Mouse (Mus musculus): Measurements from ENCODE around the gene Syngap1. TPM values are rescaled to one million over a fixed set of nuclear protein-coding genes. Genes with fewer than 3 reads are reported as not detected.

Gene Syngap1
- polyA plus RNA-seq, 1 experiment from 2014 or later = 0.21 TPM

DNA sequence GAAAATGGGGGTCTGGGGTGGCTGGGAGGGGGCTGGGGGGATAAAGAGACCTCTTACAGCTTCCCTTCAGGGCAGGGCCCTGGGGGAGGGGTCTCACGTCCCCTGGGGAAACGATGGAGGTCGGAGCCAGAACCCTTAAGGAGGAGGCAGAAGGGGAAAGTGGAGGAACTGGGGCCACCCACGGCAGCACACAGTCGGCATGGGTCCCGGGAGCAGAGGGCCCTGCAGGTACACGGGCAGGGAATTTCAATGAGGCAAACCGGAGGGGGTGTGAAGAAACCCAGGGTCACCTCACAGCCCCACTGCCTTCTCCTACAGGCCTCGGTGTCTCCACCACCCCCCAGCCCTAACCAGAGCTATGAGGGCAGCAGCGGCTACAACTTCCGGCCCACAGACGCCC lies 4.6 kb upstream of the Syngap1 start:
- DNase-seq (ENCODE audit: low spot score) = no peak

DNA sequence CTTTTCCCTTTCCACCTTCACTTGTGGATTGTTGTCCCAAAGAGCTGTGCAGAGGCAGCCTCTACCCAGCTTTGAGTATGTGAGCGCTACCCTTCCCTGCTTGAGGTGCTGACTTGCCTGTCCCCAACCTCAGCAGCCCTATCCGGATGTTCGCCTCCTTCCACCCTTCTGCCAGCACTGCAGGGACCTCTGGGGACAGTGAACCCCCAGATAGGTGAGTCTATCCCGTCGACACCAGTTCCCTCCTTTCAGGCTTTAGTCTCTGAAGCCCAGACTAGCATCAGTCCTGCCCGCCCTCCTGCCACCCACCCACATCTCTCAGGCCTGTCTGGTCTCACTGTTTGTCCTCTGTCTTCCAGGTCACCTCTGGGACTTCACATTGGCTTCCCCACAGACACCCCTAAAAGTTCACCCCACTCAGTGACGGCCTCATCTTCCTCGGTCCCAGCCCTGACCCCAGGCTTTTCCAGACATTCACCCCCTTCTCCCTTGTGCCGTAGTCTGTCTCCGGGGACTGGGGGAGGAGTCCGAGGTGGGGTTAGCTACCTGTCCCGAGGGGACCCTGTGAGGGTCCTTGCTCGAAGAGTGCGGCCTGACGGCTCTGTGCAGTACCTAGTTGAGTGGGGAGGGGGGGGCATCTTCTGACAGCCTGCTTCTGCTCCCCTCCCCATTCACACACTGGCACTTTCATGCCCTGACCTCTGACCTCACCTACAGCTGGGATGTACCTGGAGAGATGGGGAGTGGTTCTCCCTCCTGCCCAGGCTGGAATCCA lies 3.9 kb upstream of the Syngap1 start:
- no peak for DNase-seq (ENCODE audit: low spot score)

DNA sequence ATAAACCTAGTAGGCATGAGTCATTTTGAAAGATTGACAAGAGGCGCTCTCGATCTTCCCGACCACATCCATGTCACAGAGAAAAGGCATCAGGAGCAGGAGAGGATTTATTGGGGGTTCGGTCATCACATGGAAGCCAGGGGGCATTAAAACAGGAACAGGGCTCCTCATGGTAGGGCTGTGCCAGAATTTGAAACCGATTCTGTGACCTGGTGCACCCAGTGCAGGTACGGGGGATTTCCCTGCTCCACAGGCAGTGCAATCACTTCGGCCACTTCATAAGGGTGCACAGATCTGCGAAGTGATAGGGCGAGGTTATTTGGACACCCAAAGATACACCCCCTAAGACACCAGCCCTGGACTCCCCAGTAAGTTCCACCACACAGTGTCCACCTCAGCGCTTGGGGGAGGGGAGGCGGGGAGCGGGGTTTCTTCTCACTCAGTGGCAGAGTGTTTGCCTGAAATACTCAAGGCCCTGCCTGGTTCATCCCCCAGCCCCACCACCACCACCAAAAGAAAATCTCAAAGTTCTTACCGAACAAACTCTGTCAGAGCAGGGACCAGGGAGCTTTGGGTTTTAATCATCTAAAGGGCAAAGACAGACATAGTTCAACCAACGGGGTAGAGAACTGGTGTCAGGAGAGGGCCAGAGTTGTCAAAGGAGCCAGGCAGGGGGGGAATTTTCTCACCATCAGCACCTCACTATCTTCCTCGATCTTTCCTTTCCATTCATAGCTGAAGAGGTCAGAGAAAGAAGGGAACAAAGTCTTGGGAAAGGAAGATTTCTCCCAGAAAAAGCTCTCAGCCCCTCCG lies 3.0 kb upstream of the Syngap1 start:
- no peak for DNase-seq (ENCODE audit: low spot score)

- DNase-seq (ENCODE audit: low spot score) = no peak
Measured at GRCm38 (mm10) chr17:26938731-26939130, 2.3 kb upstream of the Syngap1 start.

- peak; percentile 100 for DNase-seq (ENCODE audit: low spot score)
Measured at GRCm38 (mm10) chr17:26939178-26939972, 1.7 kb upstream of the Syngap1 start, which contains the start of gene Cuta. Gene Cuta, minus strand, starts transcription at chr17:26939569.

- DNase-seq (ENCODE audit: low spot score) = no peak
Measured at GRCm38 (mm10) chr17:26939973-26940300, 1.1 kb upstream of the Syngap1 start.

DNA sequence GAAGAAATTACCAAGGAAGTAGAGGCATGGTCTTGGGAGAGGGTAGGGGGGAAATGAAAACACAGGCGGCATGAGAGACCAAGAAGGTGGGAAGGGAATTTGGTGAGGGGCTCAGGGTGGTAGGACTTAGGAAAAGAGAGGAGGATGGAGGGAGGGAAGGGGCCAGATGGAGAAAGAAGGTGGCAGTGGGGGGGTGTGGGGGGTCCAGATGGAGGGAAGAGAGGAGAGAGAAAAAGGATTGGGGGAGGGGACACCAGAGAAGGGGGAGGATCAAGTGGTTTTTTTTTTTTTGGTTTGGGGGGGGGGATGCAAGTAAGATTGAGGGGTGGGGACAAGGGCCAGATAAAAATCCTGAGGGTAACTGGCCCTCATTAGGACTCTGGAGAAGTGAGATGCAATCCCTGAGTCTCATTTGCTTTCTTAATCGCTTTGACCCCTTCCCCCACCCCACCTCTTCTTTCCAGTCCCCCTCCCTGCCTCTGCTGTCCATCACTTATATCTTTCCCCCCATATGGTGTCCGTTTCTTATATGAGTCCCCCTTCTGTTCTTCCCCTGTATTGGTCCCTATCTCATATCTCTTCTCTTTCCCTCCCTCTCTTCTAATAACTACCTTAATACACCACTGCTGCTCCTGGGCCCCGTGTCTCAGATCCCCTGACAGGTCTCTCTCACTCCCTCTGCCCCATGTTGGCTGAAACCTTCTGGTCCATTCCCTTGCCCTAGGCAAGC lies 953 bp downstream of the Syngap1 start:
- DNase-seq (ENCODE audit: low spot score) = no peak

DNA sequence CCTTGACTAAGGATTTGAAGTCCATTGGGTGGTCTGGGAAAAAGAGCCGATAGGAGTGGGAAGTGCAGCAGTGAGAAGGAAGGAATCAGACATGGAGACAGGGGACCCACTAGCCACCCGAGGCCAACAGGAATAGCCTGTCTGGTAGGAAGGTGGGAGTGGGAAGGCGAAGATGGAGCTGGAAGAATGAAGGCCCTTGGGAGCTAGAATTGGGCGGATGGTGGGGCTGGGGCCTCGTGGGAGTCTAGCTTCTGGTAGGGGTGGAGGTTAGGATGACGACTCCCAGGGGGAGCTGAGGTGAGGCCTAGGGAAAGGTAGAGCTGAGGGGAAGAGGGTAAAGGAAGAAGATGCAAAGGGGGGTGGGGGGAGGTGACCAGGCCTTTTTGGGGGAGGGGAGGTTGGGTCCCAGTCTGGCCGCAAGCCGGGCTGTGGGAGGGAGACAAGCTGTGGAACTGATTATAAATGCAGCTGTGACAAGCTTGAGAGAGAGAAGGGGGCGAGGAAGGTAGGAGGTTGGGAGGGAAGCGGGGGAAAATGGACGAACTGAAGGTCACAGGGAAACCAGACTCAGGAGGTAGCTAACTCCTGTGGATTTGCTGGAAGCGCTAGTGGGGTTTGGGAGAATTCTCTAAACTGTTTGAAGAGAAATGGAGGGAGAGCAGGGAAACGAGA lies 4.9 kb downstream of the Syngap1 start:
- no peak for DNase-seq (ENCODE audit: low spot score)

DNA sequence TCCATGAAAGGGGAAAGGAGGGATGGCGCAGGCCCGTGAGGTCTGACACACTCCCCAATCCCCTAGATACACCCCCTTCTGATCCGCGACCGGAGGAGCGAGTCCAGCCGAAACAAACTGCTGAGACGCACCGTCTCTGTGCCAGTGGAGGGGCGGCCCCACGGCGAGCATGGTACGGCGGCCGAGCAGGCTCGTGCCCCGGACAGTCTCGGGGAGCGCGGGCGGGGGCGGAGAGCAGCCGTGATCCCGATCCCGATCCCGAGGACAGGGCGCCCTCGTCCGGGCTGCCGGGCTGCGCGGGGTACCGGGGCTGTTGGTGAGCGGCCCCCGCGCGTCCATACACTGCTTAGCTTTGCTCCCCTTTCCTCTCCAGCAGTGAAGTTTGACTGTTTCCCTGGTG lies 5.5 kb downstream of the Syngap1 start:
- DNase-seq (ENCODE audit: low spot score) = no peak

- DNase-seq (ENCODE audit: low spot score) = no peak
Measured at GRCm38 (mm10) chr17:26947231-26948100, 6.4 kb downstream of the Syngap1 start.

- peak; percentile 40 for DNase-seq (ENCODE audit: low spot score)
Measured at GRCm38 (mm10) chr17:26948316-26949050, 7.4 kb downstream of the Syngap1 start.

DNA sequence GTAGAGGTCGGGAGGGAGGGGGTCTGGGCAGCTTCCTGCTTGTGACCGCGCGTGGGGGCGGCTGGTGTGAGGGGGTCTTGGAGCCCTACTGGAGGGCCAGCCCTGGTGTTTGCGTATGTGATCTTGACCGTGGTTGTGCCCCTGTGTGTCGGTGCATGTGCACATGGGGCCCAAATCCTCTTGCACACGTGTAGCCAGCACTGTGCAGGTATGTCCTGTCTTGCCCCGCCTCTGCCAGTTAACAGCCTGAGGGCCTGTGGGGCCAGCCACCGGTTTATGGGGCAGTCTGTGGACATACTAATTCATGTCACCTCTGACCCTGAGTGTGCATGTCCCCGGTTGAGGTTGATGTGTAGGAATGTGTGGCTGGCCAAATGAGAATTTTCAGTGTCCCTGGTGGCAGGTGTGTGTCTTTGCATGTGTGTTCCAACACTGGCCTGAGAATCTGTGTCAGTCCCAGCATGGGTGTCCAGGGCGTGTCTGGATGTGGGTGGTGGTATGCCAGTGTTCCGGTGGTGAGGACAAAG lies 8.1 kb downstream of the Syngap1 start:
- peak; percentile 13 for DNase-seq (ENCODE audit: low spot score)

GRCm38 (mm10) chr17:26949866-26950265 lies 8.8 kb downstream of the Syngap1 start:
- no peak for DNase-seq (ENCODE audit: low spot score)

DNA sequence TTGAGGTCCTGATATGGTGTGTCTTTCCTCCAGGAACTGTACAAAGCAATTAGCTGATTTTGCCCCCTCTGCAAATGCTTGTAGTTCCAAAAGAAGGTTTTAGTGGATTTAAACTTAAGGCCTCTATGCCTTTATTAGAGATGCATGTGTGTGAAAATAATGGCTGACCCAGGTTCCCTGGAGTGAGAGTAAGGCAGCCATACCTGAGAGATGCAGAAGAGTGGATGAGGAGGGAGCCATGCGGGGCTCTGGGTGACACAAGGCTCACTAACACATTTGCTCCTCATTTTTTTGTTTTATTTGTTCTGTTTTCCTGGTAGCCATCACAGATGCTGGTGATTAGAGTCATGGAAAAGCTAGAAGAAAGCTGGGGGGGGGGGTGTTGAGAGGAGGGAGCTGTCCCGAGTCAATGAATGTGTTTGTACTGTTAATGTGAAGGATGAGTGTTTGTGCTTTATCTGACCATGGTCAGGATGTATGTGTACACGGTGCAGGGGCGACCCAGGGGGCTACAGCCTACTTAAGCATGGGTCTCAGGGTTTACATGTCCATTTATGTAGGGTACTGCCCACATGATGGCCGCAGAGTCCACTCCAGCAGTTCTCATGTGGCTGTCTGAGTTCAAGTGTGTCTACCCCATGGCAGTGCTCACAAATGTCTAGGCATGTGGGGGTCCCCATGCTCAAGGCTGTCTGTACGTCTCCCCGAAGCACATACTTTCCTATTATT lies 9.7 kb downstream of the Syngap1 start:
- no peak for DNase-seq (ENCODE audit: low spot score)

- DNase-seq (ENCODE audit: low spot score) = peak; percentile 88
Measured at GRCm38 (mm10) chr17:26951406-26951805, 10.4 kb downstream of the Syngap1 start.

- peak; percentile 17 for DNase-seq (ENCODE audit: low spot score)
Measured at GRCm38 (mm10) chr17:26951952-26952877, 11.2 kb downstream of the Syngap1 start.

DNA sequence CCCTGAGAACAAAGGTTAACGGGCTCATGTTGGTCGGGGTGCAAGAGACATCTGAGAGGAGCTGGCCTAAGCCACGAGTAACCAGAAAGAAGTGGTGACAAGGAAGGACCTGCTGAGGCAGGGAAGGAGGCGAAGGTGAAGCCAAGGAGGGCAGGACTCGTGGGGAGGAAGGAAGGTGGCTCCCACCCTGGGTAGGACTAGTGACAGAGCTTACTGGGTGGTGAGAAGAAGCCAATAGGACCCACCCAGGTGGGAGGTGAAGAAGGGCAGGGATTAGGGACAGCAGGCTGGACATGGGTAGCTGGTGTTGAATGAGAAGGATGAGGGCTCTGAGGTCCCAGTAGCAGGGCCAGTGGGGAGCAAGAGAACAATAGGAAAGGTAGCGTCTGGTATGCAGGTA lies 12.1 kb downstream of the Syngap1 start:
- DNase-seq (ENCODE audit: low spot score) = no peak

All from thymus, postnatal 0 days (tissue).